Mouse (Mus musculus) spleen, postnatal 14 days (tissue): ENCODE results near the gene Ptprh.

Experiments used
- DNase-seq, 2 experiments: peaks; one replicate each; pipeline ENCODE4 v3.0.0; 2021 to 2022; ENCODE audit warnings: low spot score in 2 of 2

Ptprh gene

DNA sequence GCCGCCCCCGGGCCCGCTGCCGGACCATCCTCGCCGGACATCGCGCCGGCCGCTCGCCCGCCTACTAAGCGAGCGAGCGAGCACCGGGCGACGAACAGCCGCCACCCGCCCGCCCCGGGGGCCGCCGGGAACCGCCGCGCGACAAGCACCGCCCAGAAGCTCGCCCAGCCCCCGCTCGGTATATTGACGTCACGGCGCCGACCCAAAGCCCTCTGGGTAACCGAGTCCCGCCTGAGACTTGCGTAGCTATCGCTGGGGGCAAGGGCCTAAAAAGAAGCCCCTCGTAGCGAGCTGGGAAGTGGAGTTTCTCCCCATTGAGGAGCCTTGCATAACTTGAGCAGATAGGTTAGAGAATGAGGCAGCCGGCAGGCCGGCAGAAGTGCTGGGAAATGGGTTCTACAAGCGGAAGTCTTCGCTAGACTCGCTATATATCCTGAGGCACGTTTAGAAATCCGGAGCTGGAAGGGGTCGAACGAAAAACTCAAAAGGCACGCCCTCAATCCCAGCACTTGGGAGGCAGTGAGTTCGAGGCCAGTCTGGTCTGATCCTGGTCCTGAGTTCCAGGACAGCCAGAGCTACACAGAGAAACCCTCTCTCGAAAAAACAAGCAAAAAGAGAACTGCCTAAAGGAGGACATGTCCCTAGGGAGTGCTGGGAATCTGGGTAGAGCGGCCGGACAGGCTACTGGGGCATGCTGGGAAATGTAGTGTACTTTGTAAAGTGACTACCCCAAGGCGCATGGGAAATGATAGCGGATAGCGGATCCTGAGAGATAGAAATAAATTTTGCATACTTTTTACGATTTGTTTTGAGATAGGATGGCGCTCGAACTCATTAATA, 102.1 kb downstream of the Ptprh start, which contains the start of gene Ppp1r12c:
TSS of gene Ppp1r12c (minus strand) at position 123 of the 840 bp plus-strand sequence.
- DNase-seq = peak; percentile 92 to 96

DNA sequence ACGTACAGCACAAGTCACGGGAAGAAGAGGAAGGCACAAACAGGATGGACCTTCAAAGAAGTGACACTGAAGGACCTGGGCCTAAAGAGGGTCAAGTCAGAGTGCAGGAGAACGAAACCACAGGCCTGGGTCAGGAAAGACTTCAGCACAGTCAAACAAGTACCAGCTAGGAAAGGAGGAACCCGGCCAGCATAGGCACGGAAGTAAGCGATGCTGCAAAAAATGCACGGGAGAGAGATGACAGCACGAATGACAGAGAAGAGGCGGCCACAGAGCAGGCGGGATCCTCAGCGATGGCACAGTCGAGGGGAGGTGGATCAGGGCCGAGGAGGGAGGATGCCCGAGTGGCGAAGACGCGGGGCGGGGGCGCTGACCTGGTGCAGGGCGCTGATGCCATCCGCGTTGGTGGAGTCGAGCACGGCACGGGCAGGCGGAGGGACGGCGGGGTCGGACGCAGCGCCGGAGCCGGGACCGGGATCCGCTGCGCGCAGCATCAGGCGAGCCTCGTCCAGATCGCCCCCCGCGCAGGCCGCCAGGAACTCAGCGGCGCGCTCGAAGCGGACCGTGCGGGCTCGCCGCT, 102.9 kb downstream of the Ptprh start:
- DNase-seq = peak; percentile 42 to 44

- DNase-seq = no peak
Measured at GRCm38 (mm10) chr7:4499034-4499433, 104.8 kb downstream of the Ptprh start.
